Mouse (Mus musculus) spleen, adult 2 months (tissue): ENCODE measurements at regions not wholly inside any gene's neighbourhood (a gene's known extent, or its start where the extent isn't known, plus 50 kb on each side); places are given as distances from the start of the nearest gene placed in this dataset.

Experiments
- CTCF ChIP-seq: fragments of 200-500 bp; IDR thresholded peaks from 2 replicates; pipeline ENCODE4 v1.5.1; 2011; ENCODE audit warnings: mild to moderate bottlenecking, inconsistent platforms; ENCODE audit not compliant: insufficient read depth, insufficient read length, insufficient replicate concordance; ENCODE audit errors: extremely low read depth
- POLR2A ChIP-seq: fragments of 200-500 bp; IDR thresholded peaks from 2 replicates; pipeline ENCODE4 v1.6.1; 2011; ENCODE audit warnings: low read depth, low read length, inconsistent platforms

DNA sequence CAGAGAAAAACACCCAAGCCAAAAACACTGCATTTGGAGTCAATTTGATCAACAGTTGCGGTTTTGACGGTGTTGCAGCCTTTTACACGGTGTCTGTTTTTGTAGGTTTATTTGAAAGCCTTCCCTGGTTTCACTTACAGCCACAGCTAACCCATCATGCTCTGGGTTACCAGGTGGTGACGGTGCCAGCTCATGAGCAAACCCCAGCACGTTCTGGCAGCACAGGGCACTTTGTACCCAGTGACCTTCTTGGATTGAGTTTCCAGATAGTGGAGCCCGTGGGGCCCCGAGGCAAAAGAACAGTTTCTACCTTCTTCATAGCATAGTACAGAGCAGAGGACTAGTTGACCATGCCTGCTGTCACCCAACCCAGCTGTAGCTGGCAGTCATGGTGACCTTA, 152.6 kb upstream of the F930015N05Rik start:
- TF ChIP-seq CTCF (no peak), POLR2A (no peak)
